Mouse (Mus musculus) myocyte (in vitro differentiated cells): ENCODE measurements at regions not wholly inside any gene's neighbourhood (a gene's known extent, or its start where the extent isn't known, plus 50 kb on each side); places are given as distances from the start of the nearest gene placed in this dataset.
"Not testable (repeated sequence)": the region's sequence is repeated elsewhere in the genome, so short reads cannot be mapped to it uniquely, and the experiment has no call there.

ENCODE experiments used
- H3K27me3 ChIP-seq: one replicate; pipeline ENCODE4 v1.6.1; 2011; ENCODE audit not compliant: control insufficient read depth, insufficient read depth, insufficient read length
- H3K36me3 ChIP-seq: one replicate; pipeline ENCODE4 v1.6.1; 2011; ENCODE audit not compliant: control insufficient read depth, insufficient read depth
- H3K4me2 ChIP-seq: one replicate; pipeline ENCODE4 v1.6.1; 2011; ENCODE audit warnings: low read depth, control low read depth
- H3K4me3 ChIP-seq: one replicate; pipeline ENCODE4 v1.5.1; 2011; ENCODE audit warnings: mild to moderate bottlenecking, control low read depth, moderate library complexity
- H3K79me2 ChIP-seq: one replicate; pipeline ENCODE4 v1.6.1; 2011; ENCODE audit not compliant: control insufficient read depth, insufficient read depth
- H3ac ChIP-seq: one replicate; pipeline ENCODE4 v1.6.1; 2011; ENCODE audit not compliant: control insufficient read depth, insufficient read length
- CEBPB ChIP-seq: IDR thresholded peaks from 2 replicates; pipeline ENCODE4 v1.6.1; 2011; ENCODE audit warnings: mild to moderate bottlenecking, moderate library complexity; ENCODE audit not compliant: poor library complexity, insufficient read depth, severe bottlenecking
- E2F4 ChIP-seq: IDR thresholded peaks from one replicate; pipeline ENCODE4 v1.6.1; 2011; ENCODE audit warnings: mild to moderate bottlenecking, control low read depth, moderate library complexity; ENCODE audit not compliant: insufficient read depth
- MAX ChIP-seq: IDR thresholded peaks from one replicate; pipeline ENCODE4 v1.6.1; 2011; ENCODE audit warnings: low read depth, mild to moderate bottlenecking, control low read depth
- MYOD1 ChIP-seq, 3 experiments: IDR thresholded peaks; one replicate each; pipeline ENCODE4 v1.6.1; 2011; ENCODE audit warnings: control low read depth in 2 of 3, low read depth in 2 of 3, mild to moderate bottlenecking in 2 of 3, moderate library complexity in 1 of 3; ENCODE audit not compliant: insufficient read length in 2 of 3, control insufficient read depth in 1 of 3
- MYOG ChIP-seq, 3 experiments: IDR thresholded peaks; one replicate each; pipeline ENCODE4 v1.6.1; 2011; ENCODE audit warnings: control low read depth in 2 of 3, low read depth in 2 of 3, mild to moderate bottlenecking in 2 of 3; ENCODE audit not compliant: insufficient read length in 2 of 3, control insufficient read depth in 1 of 3, insufficient read depth in 1 of 3
- POLR2A ChIP-seq: IDR thresholded peaks from one replicate; pipeline ENCODE4 v1.6.1; 2011; ENCODE audit warnings: low read depth, mild to moderate bottlenecking, control low read depth, moderate library complexity; ENCODE audit not compliant: insufficient read length
- POLR2AphosphoS2 ChIP-seq: IDR thresholded peaks from one replicate; pipeline ENCODE4 v1.6.1; 2011; ENCODE audit warnings: low read depth, control low read depth; ENCODE audit not compliant: insufficient read length
- REST ChIP-seq: IDR thresholded peaks from one replicate; pipeline ENCODE4 v1.6.1; 2011; ENCODE audit warnings: mild to moderate bottlenecking, control low read depth, moderate library complexity; ENCODE audit not compliant: insufficient read depth, insufficient read length
- SRF ChIP-seq: IDR thresholded peaks from one replicate; pipeline ENCODE4 v1.6.1; 2011; ENCODE audit warnings: low read depth; ENCODE audit not compliant: control insufficient read depth, insufficient read length
- TCF12 ChIP-seq: IDR thresholded peaks from one replicate; pipeline ENCODE4 v1.6.1; 2011; ENCODE audit warnings: mild to moderate bottlenecking, control low read depth; ENCODE audit not compliant: poor library complexity, insufficient read depth, severe bottlenecking
- TCF3 ChIP-seq: IDR thresholded peaks from one replicate; pipeline ENCODE4 v1.6.1; 2011; ENCODE audit warnings: low read depth, control low read depth; ENCODE audit not compliant: insufficient read length
- USF1 ChIP-seq: IDR thresholded peaks from one replicate; pipeline ENCODE4 v1.6.1; 2011; ENCODE audit warnings: low read depth, mild to moderate bottlenecking, control low read depth, moderate library complexity

DNA sequence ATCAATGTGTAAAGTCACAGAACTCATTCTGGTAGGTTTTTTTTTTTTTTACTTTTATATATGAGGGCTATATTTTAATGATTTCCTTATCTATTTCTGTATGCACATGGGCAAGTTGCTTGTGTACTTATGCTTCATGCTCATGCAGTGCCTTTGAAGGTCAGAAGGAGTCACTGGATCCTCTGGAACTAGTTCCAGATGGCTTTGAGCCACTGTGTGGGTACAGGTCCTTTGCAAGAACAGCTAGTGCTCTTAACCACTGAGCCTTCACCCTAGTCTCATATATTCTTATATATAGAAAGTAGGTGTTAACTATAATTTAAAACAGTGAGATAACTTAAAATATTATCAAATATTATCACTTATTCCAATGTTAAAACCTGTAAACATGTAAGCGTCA is 212.4 kb downstream of the Faxc start:
- H3K4me3 ChIP-seq, result no peak overlapping the region
- H3K4me2 ChIP-seq, result no peak overlapping the region
- no peak for TF ChIP-seq MYOG (IDR thresholded peaks at IDR 0.05; ENCODE audit: control insufficient read depth in 1 of 3, insufficient read depth in 1 of 3, insufficient read length in 2 of 3, low read depth in 2 of 3)
- TF ChIP-seq MAX, result no peak
- H3K36me3 ChIP-seq, result no peaks in the 10 kb centered on the region
- H3ac ChIP-seq, result no peak overlapping the region
- H3K27me3 ChIP-seq, result no peaks in the 10 kb centered on the region
- H3K79me2 ChIP-seq, result no peaks in the 10 kb centered on the region

DNA sequence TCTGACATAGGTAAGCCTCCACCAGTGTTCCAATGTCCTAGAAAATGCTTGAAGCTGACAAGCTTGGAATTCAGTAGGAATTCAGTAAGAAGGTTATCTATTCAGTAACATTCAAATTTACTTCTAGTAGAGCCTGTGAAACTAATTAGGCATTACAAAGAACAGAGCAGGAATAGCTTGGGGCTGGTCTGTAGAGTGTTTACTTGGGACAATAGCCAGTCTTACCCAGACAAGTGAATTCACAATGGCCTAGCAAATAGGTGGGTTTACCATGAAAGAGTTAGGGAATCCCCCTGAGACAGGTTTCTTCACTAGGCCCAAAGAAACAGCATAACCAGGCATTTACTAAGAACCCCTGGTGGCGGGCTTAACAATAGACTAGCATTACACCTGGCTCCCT is 212.5 kb upstream of the Fbxl4 start:
- H3K27me3 ChIP-seq, H3K4me3 ChIP-seq, H3K36me3 ChIP-seq, H3ac ChIP-seq, H3K79me2 ChIP-seq, H3K4me2 ChIP-seq: not testable (repeated sequence)

- H3ac ChIP-seq, result no peak overlapping the region
- H3K79me2 ChIP-seq, result no peaks in the 10 kb centered on the region
- TF ChIP-seq REST (no peak), TCF12 (no peak)
- H3K4me3 ChIP-seq, result no peak overlapping the region
- H3K4me2 ChIP-seq, result no peak overlapping the region
- no peaks in the 10 kb centered on the region for H3K27me3 ChIP-seq
- no peaks in the 10 kb centered on the region for H3K36me3 ChIP-seq
These were observed 210.5 kb upstream of the Fbxl4 start for GRCm38 (mm10) chr4:22146648-22147409.

DNA sequence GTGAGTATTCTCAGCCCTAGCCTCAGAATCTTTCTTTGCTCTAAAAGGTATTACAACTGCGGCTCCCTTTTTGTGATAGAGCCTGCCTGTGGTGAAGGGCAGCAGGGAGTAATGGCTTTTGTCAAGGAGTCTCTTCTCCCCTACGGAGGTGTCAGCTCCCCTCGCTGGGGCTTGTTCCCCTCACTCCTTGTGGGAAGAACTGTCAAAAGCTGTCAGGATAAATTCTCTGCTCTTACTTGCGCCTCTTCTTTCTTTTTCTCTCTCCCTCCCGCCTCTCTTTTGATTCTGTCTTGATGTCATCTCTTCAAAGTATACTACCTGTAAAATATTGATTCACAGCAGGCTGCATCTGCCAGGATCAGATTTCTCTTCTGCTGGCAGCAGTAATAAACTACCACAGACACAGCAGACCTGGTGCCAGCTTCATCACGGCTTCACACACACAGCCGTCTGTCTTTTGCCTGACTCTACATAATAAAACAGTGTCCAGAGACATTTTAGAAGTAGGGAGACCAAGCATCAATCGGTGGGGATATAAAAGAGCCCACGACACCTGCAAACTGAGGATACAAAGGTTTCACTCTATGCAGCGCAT is 205.3 kb upstream of the Fbxl4 start:
- no peak overlapping the region for H3ac ChIP-seq
- no peaks in the 10 kb centered on the region for H3K79me2 ChIP-seq
- no peaks in the 10 kb centered on the region for H3K36me3 ChIP-seq
- H3K27me3 ChIP-seq, result no peaks in the 10 kb centered on the region
- no peak for TF ChIP-seq TCF12
- no peak for TF ChIP-seq REST
- TF ChIP-seq POLR2AphosphoS2, result no peak
- H3K4me2 ChIP-seq, result no peak overlapping the region
- H3K4me3 ChIP-seq, result no peak overlapping the region

DNA sequence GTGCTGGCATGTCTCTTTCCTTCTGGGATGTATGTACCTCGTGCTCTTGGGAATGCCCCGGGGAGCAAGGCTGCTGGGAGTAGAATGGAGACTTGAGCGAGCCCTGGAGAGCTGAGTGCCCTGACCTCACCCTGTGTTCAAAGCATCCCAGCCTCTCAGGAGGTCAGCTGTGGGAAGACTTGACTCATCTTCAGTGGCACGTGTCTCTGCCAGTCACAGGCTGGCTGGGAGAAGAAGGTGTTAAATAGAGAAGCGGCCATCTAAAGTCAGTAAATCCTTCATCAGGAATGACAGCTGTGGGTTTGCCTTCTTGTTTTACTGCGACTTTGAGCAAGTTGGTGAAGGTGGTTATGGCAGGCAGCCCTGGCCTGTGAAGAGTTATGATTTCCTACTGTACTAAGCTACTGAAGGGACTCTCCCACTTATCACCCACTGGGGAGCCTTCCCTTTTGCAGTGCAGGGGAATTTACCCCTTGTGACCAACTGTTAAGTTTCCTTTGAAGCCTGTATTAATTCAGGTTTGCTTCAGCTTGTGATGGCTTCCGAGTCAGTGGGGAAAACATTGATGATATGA is 204.3 kb upstream of the Fbxl4 start:
- no peaks in the 10 kb centered on the region for H3K79me2 ChIP-seq

GRCm38 (mm10) chr4:22153620-22154019 is 203.7 kb upstream of the Fbxl4 start:
- no peaks in the 10 kb centered on the region for H3K79me2 ChIP-seq
- no peaks in the 10 kb centered on the region for H3K36me3 ChIP-seq
- H3K27me3 ChIP-seq, result no peaks in the 10 kb centered on the region
- H3ac ChIP-seq, result no peak overlapping the region
- no peak overlapping the region for H3K4me3 ChIP-seq
- TF ChIP-seq REST, result no peak
- no peak for TF ChIP-seq SRF
- no peak for TF ChIP-seq MAX
- TF ChIP-seq MYOD1 (IDR thresholded peaks at IDR 0.05; ENCODE audit: control insufficient read depth in 1 of 3, insufficient read length in 2 of 3, low read depth in 2 of 3), result no peak
- no peak for TF ChIP-seq POLR2AphosphoS2
- TF ChIP-seq CEBPB, result no peak
- TF ChIP-seq TCF3, result no peak
- no peak for TF ChIP-seq E2F4
- no peak for TF ChIP-seq MYOG (IDR thresholded peaks at IDR 0.05; ENCODE audit: control insufficient read depth in 1 of 3, insufficient read depth in 1 of 3, insufficient read length in 2 of 3, low read depth in 2 of 3)
- no peak for TF ChIP-seq TCF12
- TF ChIP-seq USF1, result no peak
- no peak for TF ChIP-seq POLR2A
- no peak overlapping the region for H3K4me2 ChIP-seq

More for the DNA sequence above, 204.3 kb upstream of the Fbxl4 start:
- no peaks in the 10 kb centered on the region for H3K36me3 ChIP-seq
- TF ChIP-seq TCF3 (no peak), MAX (no peak), E2F4 (no peak), MYOD1 (IDR thresholded peaks at IDR 0.05; ENCODE audit: control insufficient read depth in 1 of 3, insufficient read length in 2 of 3, low read depth in 2 of 3) (peak in 1 of 3 experiments; percentile 38), CEBPB (no peak)
- H3K4me2 ChIP-seq, result no peak overlapping the region
- H3K27me3 ChIP-seq, result no peaks in the 10 kb centered on the region
- H3K4me3 ChIP-seq, result no peak overlapping the region
- H3ac ChIP-seq, result no peak overlapping the region
